ENCODE assay signal across 22 mouse cellular contexts in the genomic region with DNA sequence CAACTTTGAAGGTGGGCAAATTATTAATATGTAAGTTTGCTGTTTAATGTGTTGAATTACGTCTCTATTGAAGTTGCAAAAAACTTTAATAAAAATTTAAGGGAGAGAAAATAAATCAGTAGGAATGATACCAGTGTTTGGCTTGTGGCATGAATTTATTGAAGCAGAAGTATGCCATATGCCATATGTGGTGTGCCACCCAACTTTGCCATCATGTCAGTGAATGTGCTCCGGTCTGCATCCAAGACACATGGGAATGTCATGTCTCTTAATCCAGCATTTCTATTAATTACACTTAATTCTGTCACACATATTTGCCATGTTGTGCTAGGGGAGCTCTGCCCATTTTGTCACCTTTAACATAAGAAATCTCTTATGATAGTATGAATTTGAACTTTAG.
DNase-seq lines count a peak whose midpoint lies in the region; ATAC-seq and TF ChIP-seq lines count a peak whose summit lies in the region.
"Had no signal": no experiment of that assay in that cellular context is flagged by ENCODE, and none has a peak within 500 bp of the region (broad histone marks: within the 10 kb centered on the region; RNA-seq: fewer than 3 reads in every experiment).

No protein-coding gene starts in this region.

- no peak overlapping the region for H3K27ac ChIP-seq in forebrain, embryonic 13.5 days
- no peak overlapping the region for H3K27ac ChIP-seq in forebrain, embryonic 12.5 days
- H3K27ac ChIP-seq in forebrain, postnatal 0 days (ENCODE audit: low read depth, low read length): no peak overlapping the region
- no peak overlapping the region for H3K27ac ChIP-seq in forebrain, embryonic 15.5 days (replicated peaks)
- H3K27ac ChIP-seq: embryonic facial prominence, embryonic 12.5 days; embryonic facial prominence, embryonic 15.5 days; hindbrain, embryonic 12.5 days; hindbrain, embryonic 15.5 days had no signal

- H3K9ac ChIP-seq in forebrain, embryonic 13.5 days: no peak overlapping the region
- H3K9ac ChIP-seq in forebrain, embryonic 12.5 days: no peak overlapping the region
- no peak overlapping the region for H3K9ac ChIP-seq in forebrain, postnatal 0 days
- H3K9ac ChIP-seq in forebrain, embryonic 15.5 days (replicated peaks): no peak overlapping the region
- H3K9ac ChIP-seq: embryonic facial prominence, embryonic 12.5 days; embryonic facial prominence, embryonic 15.5 days; hindbrain, embryonic 12.5 days; hindbrain, embryonic 15.5 days had no signal

- H3K9me3 ChIP-seq in forebrain, embryonic 13.5 days (replicated peaks): no peaks in the 10 kb centered on the region
- H3K9me3 ChIP-seq in forebrain, embryonic 12.5 days: no peaks in the 10 kb centered on the region
- H3K9me3 ChIP-seq in forebrain, postnatal 0 days (ENCODE audit: low read length): no peaks in the 10 kb centered on the region
- H3K9me3 ChIP-seq in forebrain, embryonic 15.5 days: no peaks in the 10 kb centered on the region
- H3K9me3 ChIP-seq: embryonic facial prominence, embryonic 12.5 days; embryonic facial prominence, embryonic 15.5 days; G1E; hindbrain, embryonic 12.5 days; hindbrain, embryonic 15.5 days had no signal

- no peaks in the 10 kb centered on the region for H3K27me3 ChIP-seq in forebrain, embryonic 13.5 days
- no peaks in the 10 kb centered on the region for H3K27me3 ChIP-seq in forebrain, embryonic 12.5 days
- no peaks in the 10 kb centered on the region for H3K27me3 ChIP-seq in forebrain, postnatal 0 days (ENCODE audit: insufficient read depth, low read length)
- no peaks in the 10 kb centered on the region for H3K27me3 ChIP-seq in forebrain, embryonic 15.5 days
- H3K27me3 ChIP-seq: CH12.LX; embryonic facial prominence, embryonic 12.5 days; embryonic facial prominence, embryonic 15.5 days; hindbrain, embryonic 12.5 days; hindbrain, embryonic 15.5 days; Patski had no signal

- WGBS in forebrain, embryonic 13.5 days: 87% methylated on average over 2 of the region's 2 CpGs
- 87% methylated on average over 2 of the region's 2 CpGs for WGBS in forebrain, embryonic 12.5 days
- 61% methylated on average over 2 of the region's 2 CpGs for WGBS in forebrain, postnatal 0 days
- WGBS in forebrain, embryonic 15.5 days: 64% methylated on average over 2 of the region's 2 CpGs

- no peak for TF ChIP-seq CTCF in forebrain, postnatal 0 days (IDR thresholded peaks at IDR 0.05; ENCODE audit: low read depth)
- no peak for TF ChIP-seq CTCF in brain, embryonic 14.5 days (IDR thresholded peaks at IDR 0.05; ENCODE audit: borderline replicate concordance, extremely low read depth, insufficient read depth, insufficient read length)

- H3K4me1 ChIP-seq in forebrain, embryonic 13.5 days: no peaks in the 10 kb centered on the region
- no peaks in the 10 kb centered on the region for H3K4me1 ChIP-seq in forebrain, embryonic 12.5 days
- no peaks in the 10 kb centered on the region for H3K4me1 ChIP-seq in forebrain, postnatal 0 days (ENCODE audit: insufficient read depth)
- no peaks in the 10 kb centered on the region for H3K4me1 ChIP-seq in forebrain, embryonic 15.5 days
- H3K4me1 ChIP-seq: embryonic facial prominence, embryonic 12.5 days; embryonic facial prominence, embryonic 15.5 days; hindbrain, embryonic 12.5 days; hindbrain, embryonic 15.5 days had no signal

- no peak for TF ChIP-seq POLR2A in brain, embryonic 14.5 days (IDR thresholded peaks at IDR 0.05; ENCODE audit: borderline replicate concordance, extremely low read depth, insufficient read depth, insufficient read length, poor library complexity, severe bottlenecking)

- no peak overlapping the region for H3K4me2 ChIP-seq in forebrain, embryonic 13.5 days
- no peak overlapping the region for H3K4me2 ChIP-seq in forebrain, embryonic 12.5 days
- no peak overlapping the region for H3K4me2 ChIP-seq in forebrain, postnatal 0 days (ENCODE audit: low read depth)
- H3K4me2 ChIP-seq in forebrain, embryonic 15.5 days (replicated peaks): no peak overlapping the region
- H3K4me2 ChIP-seq: embryonic facial prominence, embryonic 12.5 days; embryonic facial prominence, embryonic 15.5 days; heart, embryonic 11.5 days; hindbrain, embryonic 12.5 days; hindbrain, embryonic 15.5 days had no signal

- no peak overlapping the region for H3K4me3 ChIP-seq in forebrain, embryonic 13.5 days
- H3K4me3 ChIP-seq in forebrain, embryonic 12.5 days (replicated peaks): no peak overlapping the region
- no peak overlapping the region for H3K4me3 ChIP-seq in forebrain, postnatal 0 days (ENCODE audit: low read depth, low read length)
- H3K4me3 ChIP-seq in forebrain, embryonic 15.5 days: no peak overlapping the region
- H3K4me3 ChIP-seq: embryonic facial prominence, embryonic 12.5 days; embryonic facial prominence, embryonic 15.5 days; hindbrain, embryonic 12.5 days; hindbrain, embryonic 15.5 days had no signal

- ATAC-seq in forebrain, embryonic 13.5 days: peak; percentile 66; the same call in 1 of the 2 replicates
- ATAC-seq in forebrain, embryonic 12.5 days (ENCODE audit: low FRiP score): no peak
- ATAC-seq in forebrain, postnatal 0 days: no peak; the same call in 1 of the 2 replicates
- ATAC-seq in forebrain, embryonic 15.5 days (replicated peaks): no peak; the same call in 1 of the 2 replicates
- ATAC-seq: intestine, postnatal 0 days; Patski had no signal

- peak; percentile 35 to 64 for DNase-seq in cerebellum, postnatal 14 days
- no peak for DNase-seq in cerebellum, postnatal 4 days (ENCODE audit: low spot score in 2 of 2)
- peak; percentile 17 for DNase-seq in forebrain, postnatal 0 days
- peak; percentile 41 for DNase-seq in brain, embryonic 14.5 days (ENCODE audit: low read depth)
- DNase-seq: adrenal gland, postnatal 10 days; adrenal gland, postnatal 36 days; B cell, adult 2 months; gastrocnemius, postnatal 10 days; heart, adult 11 months; kidney, adult 2 months had no signal

- H3K36me3 ChIP-seq in forebrain, embryonic 13.5 days (ENCODE audit: poor library complexity, severe bottlenecking): no peaks in the 10 kb centered on the region
- H3K36me3 ChIP-seq in forebrain, embryonic 12.5 days (replicated peaks): no peaks in the 10 kb centered on the region
- no peaks in the 10 kb centered on the region for H3K36me3 ChIP-seq in forebrain, postnatal 0 days (ENCODE audit: insufficient read depth)
- H3K36me3 ChIP-seq in forebrain, embryonic 15.5 days: no peaks in the 10 kb centered on the region
- H3K36me3 ChIP-seq: embryonic facial prominence, embryonic 12.5 days; embryonic facial prominence, embryonic 15.5 days; G1E; hindbrain, embryonic 12.5 days; hindbrain, embryonic 15.5 days had no signal

Comparison
In these comparisons a context has a peak if more than half of its experiments do, and no peak if none do; other contexts are left out.
1. DNase-seq: peak in cerebellum, postnatal 14 days (2 of 2), forebrain, postnatal 0 days (single experiment) and brain, embryonic 14.5 days (single experiment); none in cerebellum, postnatal 4 days (0 of 2).